Mouse (Mus musculus) kidney, adult 2 months (tissue): ENCODE measurements at regions not wholly inside any gene's neighbourhood (a gene's known extent, or its start where the extent isn't known, plus 50 kb on each side); places are given as distances from the start of the nearest gene placed in this dataset.

Experiments used
- CTCF ChIP-seq: fragments of 200-500 bp; conservative IDR thresholded peaks from 2 replicates; pipeline ENCODE4 v1.5.1; 2011; ENCODE audit warnings: low read depth, mild to moderate bottlenecking, control low read depth, low read length, moderate library complexity, mixed read lengths; ENCODE audit not compliant: insufficient read depth, insufficient read length
- POLR2A ChIP-seq: fragments of 200-500 bp; IDR thresholded peaks from one replicate; pipeline ENCODE4 v1.6.1; 2011; ENCODE audit warnings: low read depth, low read length, control low read depth

- TF ChIP-seq POLR2A (no peak), CTCF (no peak)
These were observed 349.6 kb downstream of the Gpd2 start for GRCm38 (mm10) chr2:57587065-57587464.
